Mouse (Mus musculus) cerebellum, postnatal 36 days (tissue): ENCODE data around the gene Mitf.

Experiments
- DNase-seq, 2 experiments: peaks; one replicate each; pipeline ENCODE4 v3.0.0; 2021 to 2022; ENCODE audit warnings: mixed read lengths in 2 of 2

Gene Mitf

GRCm38 (mm10) chr6:97883496-97883895 is 76.6 kb downstream of the Mitf start:
- DNase-seq = peak in 1 of 2 experiments; percentile 16

GRCm38 (mm10) chr6:97884971-97885370 is 78.1 kb downstream of the Mitf start:
- DNase-seq = no peak

- DNase-seq = no peak
Observed at GRCm38 (mm10) chr6:97885606-97886005, 78.8 kb downstream of the Mitf start.

- DNase-seq = no peak
Observed at GRCm38 (mm10) chr6:97887893-97888292, 81.0 kb downstream of the Mitf start.

GRCm38 (mm10) chr6:97888596-97888995 is 81.7 kb downstream of the Mitf start:
- no peak for DNase-seq

GRCm38 (mm10) chr6:97893546-97893945 is 86.7 kb downstream of the Mitf start:
- DNase-seq = no peak

- no peak for DNase-seq
Observed at GRCm38 (mm10) chr6:97897191-97897590, 90.3 kb downstream of the Mitf start.

- no peak for DNase-seq
Observed at GRCm38 (mm10) chr6:97898085-97898484, 91.2 kb downstream of the Mitf start.

- peak; percentile 22 to 25 for DNase-seq
Observed at GRCm38 (mm10) chr6:97901561-97901960, 94.7 kb downstream of the Mitf start.

- no peak for DNase-seq
Observed at GRCm38 (mm10) chr6:97902205-97902604, 95.4 kb downstream of the Mitf start.

- DNase-seq = no peak
Observed at GRCm38 (mm10) chr6:97914768-97915167, 107.9 kb downstream of the Mitf start.

GRCm38 (mm10) chr6:97916386-97916903 is 109.6 kb downstream of the Mitf start:
- peak; percentile 19 to 41 for DNase-seq

GRCm38 (mm10) chr6:97918051-97918450 is 111.2 kb downstream of the Mitf start:
- no peak for DNase-seq

GRCm38 (mm10) chr6:97918481-97918880 is 111.6 kb downstream of the Mitf start:
- no peak for DNase-seq

GRCm38 (mm10) chr6:97919287-97919686 is 112.4 kb downstream of the Mitf start:
- no peak for DNase-seq

- no peak for DNase-seq
Observed at GRCm38 (mm10) chr6:97921591-97921990, 114.7 kb downstream of the Mitf start.

GRCm38 (mm10) chr6:97924221-97924620 is 117.4 kb downstream of the Mitf start:
- DNase-seq = no peak

- no peak for DNase-seq
Observed at GRCm38 (mm10) chr6:97929051-97929450, 122.2 kb downstream of the Mitf start.

GRCm38 (mm10) chr6:97929466-97929865 is 122.6 kb downstream of the Mitf start:
- no peak for DNase-seq

- DNase-seq = no peak
Observed at GRCm38 (mm10) chr6:97937139-97937538, 130.3 kb downstream of the Mitf start.

GRCm38 (mm10) chr6:97937897-97938614 is 131.2 kb downstream of the Mitf start:
- DNase-seq = no peak

GRCm38 (mm10) chr6:97940916-97941315 is 134.1 kb downstream of the Mitf start:
- DNase-seq = no peak

GRCm38 (mm10) chr6:97950033-97950881 is 143.4 kb downstream of the Mitf start:
- DNase-seq = no peak

- DNase-seq = no peak
Observed at GRCm38 (mm10) chr6:97950882-97951245, 144.0 kb downstream of the Mitf start.
